Mouse (Mus musculus): ENCODE measurements around the gene Zc3hav1l. TPM values are rescaled to one million over a fixed set of nuclear protein-coding genes. Genes with fewer than 3 reads are reported as not detected.
A peak's percentile ranks its signal among the peaks of the same experiment; 100 is the strongest.

Gene Zc3hav1l
- 11.9 and 13.4 TPM in 2 replicates for polyA plus RNA-seq (2016; fragmentation: Nextera tagmentation; extraction: Ambion mirVana)

- peak; percentile 93 for DNase-seq (ENCODE audit: low spot score)
- no peaks in the 10 kb centered on the region for H3K9me3 ChIP-seq
- peak within 1 kb of the TSS; percentile 94 for H3K4me3 ChIP-seq
- H3K4me1 ChIP-seq = peaks cover 16% of the 10 kb centered on the region
- H3K36me3 ChIP-seq = peaks cover 40% of the 10 kb centered on the region
- no peaks in the 10 kb centered on the region for H3K27me3 ChIP-seq (ENCODE audit: insufficient read depth, poor library complexity, severe bottlenecking)
- H3K27ac ChIP-seq = peak within 1 kb of the TSS; percentile 100
- under 1% methylated on average over 67 of the region's 70 CpGs for WGBS
These were observed at the start of gene Zc3hav1l for GRCm38 (mm10) chr6:38298761-38299401. Gene Zc3hav1l (minus strand): TSS chr6:38299259.

- Histone ChIP-seq H3K27me3 (ENCODE audit: insufficient read depth, poor library complexity, severe bottlenecking) (peaks cover 24% of the 10 kb centered on the region), H3K4me1 (peaks cover 6% of the 10 kb centered on the region), H3K27ac (no peak overlapping the region), H3K9me3 (no peaks in the 10 kb centered on the region), H3K36me3 (no peaks in the 10 kb centered on the region), H3K4me3 (no peak overlapping the region)
- 57% methylated on average over 5 of the region's 5 CpGs for WGBS
- DNase-seq (ENCODE audit: low spot score) = no peak
These were observed 48.8 kb upstream of the Zc3hav1l start for GRCm38 (mm10) chr6:38347875-38348274.

- Histone ChIP-seq H3K9me3 (no peaks in the 10 kb centered on the region), H3K27ac (no peak overlapping the region), H3K4me1 (peaks cover 13% of the 10 kb centered on the region), H3K36me3 (no peaks in the 10 kb centered on the region), H3K27me3 (ENCODE audit: insufficient read depth, poor library complexity, severe bottlenecking) (peaks cover 4% of the 10 kb centered on the region), H3K4me3 (no peak overlapping the region; the same call in 1 of the 2 replicates)
- DNase-seq (ENCODE audit: low spot score) = peak; percentile 91
- WGBS = 31% methylated on average over 7 of the region's 7 CpGs
These were observed 46.7 kb upstream of the Zc3hav1l start for GRCm38 (mm10) chr6:38345796-38346195.

GRCm38 (mm10) chr6:38344006-38344670 is 45.1 kb upstream of the Zc3hav1l start:
- H3K27ac ChIP-seq = 0 out of 2 replicates have a peak overlapping the region, but pooled peaks have one; percentile 78
- H3K4me1 ChIP-seq = peaks cover 13% of the 10 kb centered on the region
- 79% methylated on average over 7 of the region's 7 CpGs for WGBS
- H3K36me3 ChIP-seq = no peaks in the 10 kb centered on the region
- H3K9me3 ChIP-seq = no peaks in the 10 kb centered on the region
- H3K4me3 ChIP-seq = no peak overlapping the region
- H3K27me3 ChIP-seq (ENCODE audit: insufficient read depth, poor library complexity, severe bottlenecking) = no peaks in the 10 kb centered on the region
- DNase-seq (ENCODE audit: low spot score) = no peak

GRCm38 (mm10) chr6:38343581-38343980 is 44.5 kb upstream of the Zc3hav1l start:
- 50% methylated on average over 3 of the region's 3 CpGs for WGBS
- 0 out of 2 replicates have a peak overlapping the region, but pooled peaks have one; percentile 78 for H3K27ac ChIP-seq
- no peak overlapping the region for H3K4me3 ChIP-seq

GRCm38 (mm10) chr6:38342666-38342992 is 43.6 kb upstream of the Zc3hav1l start:
- no peak for DNase-seq (ENCODE audit: low spot score)
- no peak overlapping the region for H3K4me3 ChIP-seq
- no peaks in the 10 kb centered on the region for H3K27me3 ChIP-seq (ENCODE audit: insufficient read depth, poor library complexity, severe bottlenecking)
- H3K36me3 ChIP-seq = no peaks in the 10 kb centered on the region
- 43% methylated on average over 8 of the region's 8 CpGs for WGBS
- 0 out of 2 replicates have a peak overlapping the region, but pooled peaks have one; percentile 78 for H3K27ac ChIP-seq
- H3K9me3 ChIP-seq = no peaks in the 10 kb centered on the region
- peaks cover 13% of the 10 kb centered on the region for H3K4me1 ChIP-seq

More at GRCm38 (mm10) chr6:38343581-38343980, 44.5 kb upstream of the Zc3hav1l start:
- peaks cover 13% of the 10 kb centered on the region for H3K4me1 ChIP-seq
- H3K27me3 ChIP-seq (ENCODE audit: insufficient read depth, poor library complexity, severe bottlenecking) = no peaks in the 10 kb centered on the region
- H3K36me3 ChIP-seq = no peaks in the 10 kb centered on the region
- H3K9me3 ChIP-seq = no peaks in the 10 kb centered on the region
- DNase-seq (ENCODE audit: low spot score) = no peak

- DNase-seq (ENCODE audit: low spot score) = peak; percentile 93
- peak overlapping the region; percentile 39 for H3K4me3 ChIP-seq
- no peaks in the 10 kb centered on the region for H3K27me3 ChIP-seq (ENCODE audit: insufficient read depth, poor library complexity, severe bottlenecking)
- 17% methylated on average over 11 of the region's 11 CpGs for WGBS
- H3K4me1 ChIP-seq = peaks cover 13% of the 10 kb centered on the region
- H3K9me3 ChIP-seq = no peaks in the 10 kb centered on the region
- no peaks in the 10 kb centered on the region for H3K36me3 ChIP-seq
- peak overlapping the region; percentile 69 for H3K27ac ChIP-seq
These were observed 42.9 kb upstream of the Zc3hav1l start for GRCm38 (mm10) chr6:38341751-38342665.

GRCm38 (mm10) chr6:38339078-38339477 is 40.0 kb upstream of the Zc3hav1l start:
- H3K36me3 ChIP-seq = 0 out of 2 replicates have a peak, but pooled peaks cover 7% of the 10 kb centered on the region
- H3K9me3 ChIP-seq = no peaks in the 10 kb centered on the region
- peaks cover 13% of the 10 kb centered on the region for H3K4me1 ChIP-seq
- H3K27me3 ChIP-seq (ENCODE audit: insufficient read depth, poor library complexity, severe bottlenecking) = no peaks in the 10 kb centered on the region
- WGBS = 69% methylated on average over 2 of the region's 2 CpGs
- no peak overlapping the region for H3K27ac ChIP-seq
- no peak for DNase-seq (ENCODE audit: low spot score)
- no peak overlapping the region for H3K4me3 ChIP-seq

- 86% methylated on average over 6 of the region's 6 CpGs for WGBS
- H3K9me3 ChIP-seq = no peaks in the 10 kb centered on the region
- no peak overlapping the region for H3K27ac ChIP-seq
- H3K36me3 ChIP-seq = 0 out of 2 replicates have a peak, but pooled peaks cover 7% of the 10 kb centered on the region
- no peak overlapping the region for H3K4me3 ChIP-seq
- no peak for DNase-seq (ENCODE audit: low spot score)
- peaks cover 10% of the 10 kb centered on the region for H3K4me1 ChIP-seq
- H3K27me3 ChIP-seq (ENCODE audit: insufficient read depth, poor library complexity, severe bottlenecking) = no peaks in the 10 kb centered on the region
These were observed 38.9 kb upstream of the Zc3hav1l start for GRCm38 (mm10) chr6:38337951-38338350.

- Histone ChIP-seq H3K27ac (no peak overlapping the region), H3K9me3 (no peaks in the 10 kb centered on the region), H3K27me3 (ENCODE audit: insufficient read depth, poor library complexity, severe bottlenecking) (no peaks in the 10 kb centered on the region), H3K36me3 (peaks cover 9% of the 10 kb centered on the region; the same call in 1 of the 2 replicates), H3K4me3 (no peak overlapping the region), H3K4me1 (peaks cover 8% of the 10 kb centered on the region)
- WGBS = 87% methylated on average over 4 of the region's 4 CpGs
- DNase-seq (ENCODE audit: low spot score) = no peak
These were observed 38.2 kb upstream of the Zc3hav1l start for GRCm38 (mm10) chr6:38337166-38337705.

- Histone ChIP-seq H3K36me3 (peaks cover 13% of the 10 kb centered on the region; the same call in 1 of the 2 replicates), H3K4me1 (no peaks in the 10 kb centered on the region)
- WGBS = 84% methylated on average over 6 of the region's 6 CpGs
These were observed 36.2 kb upstream of the Zc3hav1l start for GRCm38 (mm10) chr6:38335264-38335663.

GRCm38 (mm10) chr6:38326596-38326995 is 27.5 kb upstream of the Zc3hav1l start:
- DNase-seq (ENCODE audit: low spot score) = peak; percentile 80
- Histone ChIP-seq H3K27ac (no peak overlapping the region), H3K36me3 (peaks cover 5% of the 10 kb centered on the region; the same call in 1 of the 2 replicates), H3K4me1 (no peaks in the 10 kb centered on the region), H3K4me3 (no peak overlapping the region), H3K9me3 (no peaks in the 10 kb centered on the region), H3K27me3 (ENCODE audit: insufficient read depth, poor library complexity, severe bottlenecking) (no peaks in the 10 kb centered on the region)
- WGBS = 33% methylated on average over 4 of the region's 4 CpGs

More at GRCm38 (mm10) chr6:38335264-38335663, 36.2 kb upstream of the Zc3hav1l start:
- Histone ChIP-seq H3K9me3 (no peaks in the 10 kb centered on the region), H3K4me3 (no peak overlapping the region), H3K27me3 (ENCODE audit: insufficient read depth, poor library complexity, severe bottlenecking) (no peaks in the 10 kb centered on the region), H3K27ac (no peak overlapping the region)
- no peak for DNase-seq (ENCODE audit: low spot score)
